Mouse (Mus musculus): ENCODE data around the gene Ninj2.

Gene Ninj2

DNA sequence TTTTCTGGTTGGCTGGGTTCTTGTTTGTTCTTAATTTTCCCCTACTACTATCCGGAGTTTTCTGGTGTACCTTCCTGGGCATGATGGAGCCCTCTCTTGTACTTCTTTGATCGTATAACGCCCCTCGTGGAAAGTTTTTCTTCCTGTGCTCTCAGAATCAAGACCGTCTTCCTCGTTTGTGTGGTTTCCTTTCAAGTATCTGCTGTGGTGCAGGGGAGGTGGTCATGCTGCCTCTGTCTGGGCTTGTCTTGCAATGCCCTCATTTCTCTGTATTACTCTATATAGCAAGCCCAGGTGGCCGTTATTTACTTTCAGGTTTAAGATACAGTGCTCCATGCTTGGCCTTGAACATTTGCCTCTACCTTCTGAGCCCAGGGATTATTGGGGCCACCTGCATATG is 31.5 kb downstream of the Ninj2 start:
- in situ Hi-C loops (cut with MboI; ENCODE audit: low sequenced_read_pairs), result no loop called here

DNA sequence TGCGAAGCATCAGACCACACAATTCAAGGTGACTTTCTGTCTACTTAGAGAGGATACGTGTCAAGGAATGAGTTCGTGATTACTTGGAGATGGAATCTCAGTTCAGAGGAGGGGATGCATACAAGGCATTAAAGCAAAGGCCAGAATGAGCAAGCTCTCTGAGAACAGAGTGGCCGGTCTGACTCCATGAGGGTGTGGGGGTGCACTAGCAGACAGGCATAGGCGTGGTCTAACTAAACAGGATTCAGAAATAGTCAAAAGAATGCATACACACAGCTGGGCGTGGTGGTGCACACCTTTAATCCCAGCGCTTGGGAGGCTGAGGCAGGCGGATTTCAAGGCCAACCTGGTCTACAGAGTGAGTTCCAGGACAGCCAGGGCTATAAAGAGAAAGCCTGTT is 33.3 kb downstream of the Ninj2 start:
- in situ Hi-C loops (cut with MboI; ENCODE audit: low sequenced_read_pairs), result no loop called here

- in situ Hi-C loops (cut with MboI; ENCODE audit: low sequenced_read_pairs), result no loop called here
Observed at GRCm38 (mm10) chr6:120127321-120127720, 34.2 kb downstream of the Ninj2 start.

- in situ Hi-C loops (cut with MboI; ENCODE audit: low sequenced_read_pairs), result no loop called here
Observed at GRCm38 (mm10) chr6:120134748-120135147, 41.6 kb downstream of the Ninj2 start.

DNA sequence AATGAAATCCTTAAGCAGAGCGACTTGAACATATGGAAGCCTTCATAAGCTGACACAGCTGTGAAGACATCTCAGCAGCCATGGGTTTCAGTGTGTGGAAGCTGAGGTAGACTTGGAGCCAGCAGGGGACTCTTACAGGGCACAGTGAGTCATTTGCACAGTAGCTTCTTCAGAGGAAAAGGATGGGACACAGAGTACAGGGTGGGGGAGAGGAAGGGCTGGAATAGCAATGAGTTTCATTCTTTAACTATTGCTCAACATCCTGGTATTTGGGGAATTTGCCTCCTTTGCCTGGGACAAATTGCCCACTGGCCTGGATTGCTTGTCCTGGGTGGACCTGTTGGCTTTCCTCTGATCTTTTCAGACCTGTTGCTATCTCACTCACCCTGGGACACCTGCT is 52.3 kb downstream of the Ninj2 start:
- in situ Hi-C loops (cut with MboI; ENCODE audit: low sequenced_read_pairs), result no loop called here

GRCm38 (mm10) chr6:120146676-120147075 is 53.5 kb downstream of the Ninj2 start:
- in situ Hi-C loops (cut with MboI; ENCODE audit: low sequenced_read_pairs), result no loop called here

GRCm38 (mm10) chr6:120147411-120147810 is 54.3 kb downstream of the Ninj2 start:
- in situ Hi-C loops (cut with MboI; ENCODE audit: low sequenced_read_pairs), result no loop called here

- in situ Hi-C loops (cut with MboI; ENCODE audit: low sequenced_read_pairs), result no loop called here
Observed at GRCm38 (mm10) chr6:120148716-120149392, 55.7 kb downstream of the Ninj2 start.

DNA sequence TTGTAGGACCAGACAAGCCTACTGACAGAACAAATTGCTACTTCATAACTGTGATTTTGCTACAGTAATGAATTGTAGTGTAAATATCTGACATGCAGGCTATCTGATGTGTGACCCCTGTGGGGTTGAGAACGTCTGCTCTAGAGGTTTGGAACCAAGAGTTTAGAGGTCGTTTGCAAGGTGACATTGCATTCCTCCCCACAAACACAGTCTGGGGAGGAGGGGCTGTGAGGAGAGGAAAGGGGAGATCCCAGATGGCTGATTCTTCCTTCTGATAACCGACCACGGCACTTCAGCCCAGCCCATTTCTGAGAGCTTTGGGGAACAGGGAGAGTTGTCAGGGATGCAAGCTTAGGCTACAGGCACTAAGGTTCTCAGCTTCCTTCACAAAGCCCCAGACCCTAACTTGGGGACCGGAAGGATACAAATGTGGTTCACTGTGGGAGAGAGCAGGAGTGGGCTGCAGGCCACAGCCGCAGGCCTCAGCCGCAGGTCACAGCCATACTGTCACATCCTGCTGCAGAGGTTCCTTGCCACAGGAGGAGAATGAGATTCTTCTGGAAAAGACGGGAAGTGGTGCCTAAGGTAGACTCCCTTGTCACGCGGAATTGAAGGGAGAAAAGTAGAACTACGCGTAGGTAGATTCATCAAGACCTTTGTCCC is 56.4 kb downstream of the Ninj2 start:
- in situ Hi-C loops (cut with MboI; ENCODE audit: low sequenced_read_pairs), result no loop called here

DNA sequence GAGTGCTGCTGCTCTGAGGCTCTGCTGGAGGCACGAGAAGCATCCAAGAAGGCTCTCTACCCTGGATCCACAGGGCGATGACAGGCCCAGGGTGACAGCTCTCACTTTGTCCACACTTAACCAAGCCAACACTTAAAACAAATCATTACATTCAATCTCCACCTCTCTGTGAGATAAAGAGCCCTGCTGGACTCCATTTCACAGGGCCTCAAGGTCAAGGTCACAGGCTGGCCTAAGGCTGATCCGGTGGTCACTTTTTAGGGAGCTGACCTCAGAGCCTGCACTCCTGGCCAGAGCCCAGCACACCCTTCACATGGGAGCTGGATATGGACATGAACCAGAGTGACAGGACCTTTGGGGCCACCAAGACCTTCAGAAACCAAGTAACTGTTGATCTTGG is 57.1 kb downstream of the Ninj2 start:
- in situ Hi-C loops (cut with MboI; ENCODE audit: low sequenced_read_pairs), result no loop called here

GRCm38 (mm10) chr6:120151616-120152053 is 58.5 kb downstream of the Ninj2 start:
- in situ Hi-C loops (cut with MboI; ENCODE audit: low sequenced_read_pairs), result no loop called here

GRCm38 (mm10) chr6:120152739-120153696 is 59.9 kb downstream of the Ninj2 start:
- in situ Hi-C loops (cut with MboI; ENCODE audit: low sequenced_read_pairs), result no loop called here

DNA sequence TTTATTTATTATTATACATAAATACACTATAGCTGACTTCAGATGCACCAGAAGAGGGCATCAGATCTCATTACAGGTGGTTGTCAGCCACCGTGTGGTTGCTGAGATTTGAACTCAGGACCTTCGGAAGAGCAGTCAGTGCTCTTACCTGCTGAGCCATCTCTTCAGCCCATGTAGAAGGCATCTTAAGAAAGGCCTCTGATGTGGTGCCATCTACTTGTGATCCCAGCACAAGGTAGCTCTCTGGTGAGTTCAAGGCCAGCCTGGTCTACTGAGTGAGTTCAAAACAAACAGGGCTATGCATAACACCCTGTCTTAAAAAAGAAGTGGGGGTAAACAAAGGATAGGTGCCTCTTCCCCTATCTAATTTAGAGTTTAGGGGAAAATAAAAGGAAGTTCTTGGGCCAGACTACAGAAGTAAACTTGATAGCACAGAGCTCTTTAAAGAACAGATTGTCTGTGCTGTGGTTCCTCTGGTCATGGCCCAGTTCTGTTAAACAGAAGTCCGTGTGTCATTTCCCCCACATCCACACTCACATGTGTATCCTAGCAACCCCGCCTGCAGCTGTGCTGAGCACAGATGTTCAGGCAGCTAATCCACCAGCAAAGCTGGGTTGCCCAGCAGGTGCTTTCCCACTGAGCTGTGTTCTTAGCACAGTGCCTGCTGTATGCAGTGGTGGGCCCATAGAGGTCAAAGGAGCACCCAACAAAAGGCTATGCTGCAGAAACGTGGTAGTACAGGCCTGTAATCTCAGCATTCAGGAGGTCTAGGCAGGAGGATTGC is 61.6 kb downstream of the Ninj2 start:
- in situ Hi-C loops (cut with MboI; ENCODE audit: low sequenced_read_pairs), result no loop called here

DNA sequence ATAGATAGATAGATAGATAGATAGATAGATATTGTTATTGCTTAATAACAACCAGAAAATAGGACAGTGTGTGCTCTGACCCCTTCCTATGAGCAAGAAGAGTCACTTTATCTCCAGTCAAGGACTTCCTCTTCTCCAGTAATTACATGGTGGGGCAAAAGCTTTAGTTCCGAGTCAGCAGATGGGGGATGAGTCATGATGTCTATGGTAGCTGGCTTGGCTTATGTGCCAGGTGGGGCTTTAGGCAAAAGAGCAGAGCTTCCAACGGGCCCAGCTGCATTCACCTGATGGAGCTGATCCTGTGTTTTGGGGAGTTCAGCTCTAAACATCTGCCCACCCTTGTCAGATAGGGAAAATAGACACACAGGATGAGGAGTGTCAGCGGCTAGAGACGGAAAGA is 62.4 kb downstream of the Ninj2 start:
- in situ Hi-C loops (cut with MboI; ENCODE audit: low sequenced_read_pairs), result no loop called here

- in situ Hi-C loops (cut with MboI; ENCODE audit: low sequenced_read_pairs), result no loop called here
Observed at GRCm38 (mm10) chr6:120157479-120157878, 64.3 kb downstream of the Ninj2 start.

DNA sequence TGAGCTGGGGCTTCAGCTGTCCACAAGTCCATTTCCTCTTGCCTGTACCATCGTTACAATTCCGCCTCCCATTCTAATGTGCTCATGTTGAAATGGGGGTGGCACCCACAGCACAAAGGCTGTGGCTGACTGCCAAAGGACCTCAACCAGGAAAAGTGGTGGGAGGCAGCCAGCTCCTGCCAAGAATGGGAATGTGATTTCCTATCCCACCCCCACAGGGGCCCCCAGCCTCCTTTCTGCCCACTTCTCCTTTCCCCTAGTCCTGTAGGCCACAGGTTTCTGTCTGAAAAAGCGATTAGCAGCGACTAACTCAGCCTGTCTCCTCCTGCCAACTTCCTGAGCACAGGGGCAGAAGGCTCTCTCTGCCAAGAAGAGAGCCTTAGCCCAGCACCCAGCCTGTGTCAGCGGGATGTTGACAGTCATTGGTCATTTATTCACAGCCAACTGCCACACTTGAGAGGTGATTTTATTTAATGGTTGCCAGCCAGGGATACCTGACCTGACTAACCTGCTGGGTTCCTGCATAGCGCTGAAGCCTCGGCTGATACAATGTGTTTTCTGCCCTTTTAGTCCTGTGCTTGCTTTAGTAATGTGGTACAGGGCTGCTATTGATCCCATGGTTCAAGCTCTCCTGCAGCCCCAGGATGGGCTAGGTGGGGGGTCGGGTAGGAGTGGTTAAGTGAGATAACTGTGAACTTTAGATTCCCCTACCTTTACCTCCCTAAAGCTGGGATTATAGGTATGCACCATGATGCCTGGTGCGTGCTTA is 66.2 kb downstream of the Ninj2 start:
- in situ Hi-C loops (cut with MboI; ENCODE audit: low sequenced_read_pairs), result no loop called here

DNA sequence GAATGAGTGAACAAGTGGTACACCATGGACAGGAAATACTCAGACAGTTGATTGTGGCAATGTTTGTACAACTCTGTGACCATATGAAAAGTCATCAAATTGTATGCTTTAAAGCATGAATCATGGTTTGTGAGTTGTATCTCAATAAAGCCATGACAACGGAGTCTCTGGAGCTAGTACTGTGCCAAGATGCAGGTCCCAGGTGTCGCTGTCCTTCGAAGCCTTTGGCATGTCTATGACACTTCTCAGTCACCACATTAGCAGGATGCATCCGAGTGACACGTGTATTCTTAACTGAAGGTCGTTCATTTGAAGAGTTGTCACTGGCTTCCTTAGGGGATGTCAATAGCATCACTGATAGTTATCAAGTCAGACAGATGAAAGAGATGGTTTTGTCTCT is 69.8 kb downstream of the Ninj2 start:
- in situ Hi-C loops (cut with MboI; ENCODE audit: low sequenced_read_pairs), result no loop called here

GRCm38 (mm10) chr6:120164765-120165164 is 71.6 kb downstream of the Ninj2 start:
- in situ Hi-C loops (cut with MboI; ENCODE audit: low sequenced_read_pairs), result no loop called here

DNA sequence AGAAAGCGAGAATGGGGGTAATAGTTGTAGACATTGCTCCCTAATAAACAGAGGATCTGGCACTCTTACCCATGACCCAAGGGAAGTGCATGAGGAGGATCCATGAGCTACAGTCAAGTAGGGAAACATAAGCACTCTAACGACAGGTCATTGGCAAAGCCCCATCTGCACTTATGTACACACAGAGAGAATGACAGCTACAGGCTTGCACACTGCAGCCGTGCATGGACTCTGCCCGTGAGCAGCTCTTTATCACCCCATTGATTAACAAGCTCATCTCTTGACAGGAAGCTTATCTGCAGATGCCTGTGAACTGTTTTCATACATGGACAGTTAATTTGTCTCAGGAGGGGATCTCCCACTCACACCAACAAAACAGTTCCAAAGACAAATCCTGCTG is 74.4 kb downstream of the Ninj2 start:
- in situ Hi-C loops (cut with MboI; ENCODE audit: low sequenced_read_pairs), result no loop called here

Measured in CH12F3 (cell line).